In genomic region chr12:86948627-86949026, GRCm38 (mm10) we compare ENCODE assay signal across 9 mouse cellular contexts. TPM values are rescaled to one million over a fixed set of nuclear protein-coding genes. Genes with fewer than 3 reads are reported as not detected.
DNase-seq lines count a peak whose midpoint lies in the region; ATAC-seq and TF ChIP-seq lines count a peak whose summit lies in the region.
"Had no signal": no experiment of that assay in that cellular context is flagged by ENCODE, and none has a peak within 500 bp of the region (broad histone marks: within the 10 kb centered on the region; RNA-seq: fewer than 3 reads in every experiment).

No protein-coding gene starts in this region.

- H3K79me3 ChIP-seq in C2C12 (ENCODE audit: low read depth): peaks cover 29% of the 10 kb centered on the region

- no peaks in the 10 kb centered on the region for H3K9me3 ChIP-seq in kidney, embryonic 15.5 days (replicated peaks)
- H3K9me3 ChIP-seq in midbrain, embryonic 13.5 days: no peaks in the 10 kb centered on the region

- no peak overlapping the region for H3ac ChIP-seq in C2C12 (ENCODE audit: control insufficient read depth, insufficient read length, low read depth)

- no peak overlapping the region; the same call in 1 of the 2 replicates for H3K9ac ChIP-seq in kidney, embryonic 15.5 days
- peak overlapping the region; percentile 28 for H3K9ac ChIP-seq in midbrain, embryonic 13.5 days (replicated peaks)

- WGBS in kidney, embryonic 15.5 days: 10% methylated on average over 6 of the region's 6 CpGs
- 77% methylated on average over 6 of the region's 6 CpGs for WGBS in midbrain, embryonic 13.5 days

- H3K79me2 ChIP-seq in C2C12 (ENCODE audit: control insufficient read depth, insufficient read depth): peaks cover 56% of the 10 kb centered on the region

- H3K27ac ChIP-seq in kidney, embryonic 15.5 days: no peak overlapping the region; the same call in 1 of the 2 replicates
- no peak overlapping the region for H3K27ac ChIP-seq in midbrain, embryonic 13.5 days

- no peak overlapping the region for H3K4me3 ChIP-seq in C2C12 (ENCODE audit: insufficient read depth, poor library complexity, severe bottlenecking)
- peak overlapping the region; percentile 59 for H3K4me3 ChIP-seq in kidney, embryonic 15.5 days (replicated peaks)
- peak overlapping the region; percentile 68 for H3K4me3 ChIP-seq in midbrain, embryonic 13.5 days (replicated peaks)

- H3K4me2 ChIP-seq in kidney, embryonic 15.5 days: peak overlapping the region; percentile 83
- peak overlapping the region; percentile 90 for H3K4me2 ChIP-seq in midbrain, embryonic 13.5 days (replicated peaks)

- peaks cover 33% of the 10 kb centered on the region for H3K4me1 ChIP-seq in kidney, embryonic 15.5 days
- peaks cover 61% of the 10 kb centered on the region for H3K4me1 ChIP-seq in midbrain, embryonic 13.5 days (replicated peaks)

- ATAC-seq in CD4-positive, CD25-positive, alpha-beta regulatory T cell, adult 4 months: no peak
- no peak for ATAC-seq in kidney, embryonic 15.5 days (replicated peaks; ENCODE audit: low FRiP score)
- no peak for ATAC-seq in midbrain, embryonic 13.5 days
- ATAC-seq in erythroid progenitor cell, adult 5-6 weeks (replicated peaks; ENCODE audit: low FRiP score, poor library complexity, severe bottlenecking): no peak

- TF ChIP-seq CTCF in C2C12 (IDR thresholded peaks at IDR 0.05; ENCODE audit: control insufficient read depth, insufficient read depth, insufficient read length): no peak

- peak; percentile 5 for DNase-seq in CD4-positive, CD25-positive, alpha-beta regulatory T cell, adult 2 months (ENCODE audit: low read depth, low spot score)
- DNase-seq in fat pad, adult 2 months (ENCODE audit: extremely low read depth, low read depth, low spot score): peak; percentile 57
- no peak for DNase-seq in embryo, embryonic 9.5 days (ENCODE audit: extremely low spot score)

- peaks cover 14% of the 10 kb centered on the region for H3K36me3 ChIP-seq in C2C12 (ENCODE audit: control insufficient read depth, insufficient read depth)
- H3K36me3 ChIP-seq in kidney, embryonic 15.5 days: peaks cover 12% of the 10 kb centered on the region
- peaks cover 12% of the 10 kb centered on the region for H3K36me3 ChIP-seq in midbrain, embryonic 13.5 days

- no peaks in the 10 kb centered on the region for H3K27me3 ChIP-seq in C2C12 (ENCODE audit: control insufficient read depth, insufficient read depth, insufficient read length)
- H3K27me3 ChIP-seq in kidney, embryonic 15.5 days: no peaks in the 10 kb centered on the region
- no peaks in the 10 kb centered on the region for H3K27me3 ChIP-seq in midbrain, embryonic 13.5 days

TF ChIP-seq in C2C12, 6 proteins besides CTCF, POLR2A, EP300 and RAD21:
- TF ChIP-seq MAX (IDR thresholded peaks at IDR 0.05) (peak; percentile 93), MYOD1 (IDR thresholded peaks at IDR 0.05; ENCODE audit: control insufficient read depth, insufficient read length, low read depth) (no peak), FOSL1 (IDR thresholded peaks at IDR 0.05; ENCODE audit: insufficient read depth, low read length, poor library complexity, severe bottlenecking) (no peak), USF1 (IDR thresholded peaks at IDR 0.05; ENCODE audit: low read depth) (peak; percentile 73), CEBPB (IDR thresholded peaks at IDR 0.05; ENCODE audit: low read depth) (no peak), MYOG (IDR thresholded peaks at IDR 0.05; ENCODE audit: control insufficient read depth, extremely low read depth, insufficient read length) (no peak)

RNA-seq across cellular contexts. Expression of gene Cipc, which starts 1.8 kb away (rescaled TPM):
- 10 to 100 TPM; 20.0 to 29.3 TPM for polyA plus RNA-seq in CD4-positive, CD25-positive, alpha-beta regulatory T cell, adult 4 months (2017; shearing (Covaris generic))
- polyA plus RNA-seq in C2C12 (2012; fragmentation: generic; extraction: Trizol): 12.0 TPM
- 20.9 and 22.7 TPM in 2 replicates for polyA plus RNA-seq in kidney, embryonic 15.5 days (2015; fragmentation: Nextera tagmentation; extraction: Ambion mirVana)
- polyA plus RNA-seq in midbrain, embryonic 13.5 days (2015; fragmentation: Nextera tagmentation; extraction: Ambion mirVana): 49.8 and 51.2 TPM in 2 replicates
- total RNA-seq in erythroid progenitor cell, adult 5-6 weeks (2015; ENCODE audit: low replicate concordance): 8.6 and 9.2 TPM in 2 replicates
- 5.8 and 16.4 TPM in 2 replicates for total RNA-seq in erythroid progenitor cell, adult 5-6 weeks (2017; ENCODE audit: low replicate concordance)

RNA-seq across cellular contexts. Expression of gene Zdhhc22, which starts 41.6 kb away (rescaled TPM):
- polyA plus RNA-seq in CD4-positive, CD25-positive, alpha-beta regulatory T cell, adult 4 months (2017; shearing (Covaris generic)): under 1 TPM in 1 of 2 experiments, not detected in 1; 0.36 TPM
- polyA plus RNA-seq in C2C12 (2012; fragmentation: generic; extraction: Trizol): not detected
- polyA plus RNA-seq in kidney, embryonic 15.5 days (2015; fragmentation: Nextera tagmentation; extraction: Ambion mirVana): 0.08 TPM in 1 of 2 replicates, not detected in the other
- polyA plus RNA-seq in midbrain, embryonic 13.5 days (2015; fragmentation: Nextera tagmentation; extraction: Ambion mirVana): 6.0 and 7.1 TPM in 2 replicates
- not detected in 2 replicates for total RNA-seq in erythroid progenitor cell, adult 5-6 weeks (2015; ENCODE audit: low replicate concordance)
- total RNA-seq in erythroid progenitor cell, adult 5-6 weeks (2017; ENCODE audit: low replicate concordance): not detected in 2 replicates
- total RNA-seq: heart, postnatal 36 days had no signal
